Mouse (Mus musculus): Measurements from ENCODE around the gene Lpcat2. TPM values are rescaled to one million over a fixed set of nuclear protein-coding genes. Genes with fewer than 3 reads are reported as not detected.

Lpcat2 gene
- polyA plus RNA-seq, 1 experiment from 2014 or later, result 4.8 TPM

GRCm38 (mm10) chr8:92834786-92835500 lies 20.2 kb upstream of the Lpcat2 start:
- Histone ChIP-seq H3K4me1 (no peaks in the 10 kb centered on the region), H3K4me3 (no peak overlapping the region), H3K36me3 (no peaks in the 10 kb centered on the region), H3K27ac (no peak overlapping the region), H3K9me3 (replicated peaks) (no peaks in the 10 kb centered on the region), H3K4me2 (no peak overlapping the region), H3K27me3 (replicated peaks) (no peaks in the 10 kb centered on the region), H3K9ac (no peak overlapping the region)
- WGBS (ENCODE audit: insufficient replicate concordance), result 64% methylated on average over 11 of the region's 11 CpGs
- ATAC-seq, result no peak

DNA sequence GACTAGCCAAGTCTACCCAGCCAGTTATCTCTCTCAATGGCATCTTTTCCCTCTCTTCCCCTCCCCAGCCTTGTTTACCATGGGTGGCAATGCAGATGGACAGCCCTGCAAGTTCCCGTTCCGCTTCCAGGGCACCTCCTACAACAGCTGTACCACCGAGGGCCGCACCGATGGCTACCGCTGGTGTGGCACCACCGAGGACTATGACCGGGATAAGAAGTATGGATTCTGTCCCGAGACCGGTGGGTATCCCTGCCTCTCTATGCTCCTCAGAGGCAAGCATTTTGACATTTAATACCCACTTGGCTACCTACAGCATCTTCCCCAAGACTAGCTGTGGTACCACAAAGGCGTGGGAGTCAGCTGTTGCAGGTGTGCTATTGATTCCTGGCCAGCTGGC lies 19.2 kb upstream of the Lpcat2 start:
- Histone ChIP-seq H3K4me2 (no peak overlapping the region), H3K27ac (no peak overlapping the region), H3K27me3 (replicated peaks) (no peaks in the 10 kb centered on the region), H3K36me3 (no peaks in the 10 kb centered on the region), H3K9ac (no peak overlapping the region), H3K4me3 (no peak overlapping the region), H3K9me3 (replicated peaks) (no peaks in the 10 kb centered on the region), H3K4me1 (no peaks in the 10 kb centered on the region)
- WGBS (ENCODE audit: insufficient replicate concordance), result 82% methylated on average over 11 of the region's 11 CpGs
- ATAC-seq, result no peak

DNA sequence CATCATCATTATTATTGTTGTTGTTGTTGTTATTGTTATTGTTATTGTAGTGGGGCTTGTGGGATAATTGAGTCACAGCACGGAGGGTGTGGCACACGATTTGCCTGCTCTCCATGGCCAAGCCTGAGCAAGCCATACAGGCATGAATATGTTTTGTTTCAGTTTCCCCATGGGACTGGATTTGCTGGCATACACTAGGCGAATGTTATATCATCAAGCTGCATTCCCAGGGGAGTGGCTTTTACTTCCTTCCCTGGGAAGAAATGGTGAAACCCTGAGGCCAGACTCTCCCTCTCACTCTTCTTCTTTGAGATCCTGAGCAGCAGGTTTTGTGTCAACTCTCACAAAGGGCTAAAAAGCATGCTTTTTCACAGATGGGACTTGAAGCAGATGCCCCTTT lies 16.5 kb upstream of the Lpcat2 start:
- Histone ChIP-seq H3K4me3 (no peak overlapping the region), H3K9me3 (replicated peaks) (no peaks in the 10 kb centered on the region), H3K4me2 (no peak overlapping the region), H3K4me1 (no peaks in the 10 kb centered on the region), H3K27ac (no peak overlapping the region), H3K9ac (no peak overlapping the region), H3K27me3 (replicated peaks) (no peaks in the 10 kb centered on the region), H3K36me3 (no peaks in the 10 kb centered on the region)
- ATAC-seq, result no peak
- 71% methylated on average over 3 of the region's 3 CpGs for WGBS (ENCODE audit: insufficient replicate concordance)

DNA sequence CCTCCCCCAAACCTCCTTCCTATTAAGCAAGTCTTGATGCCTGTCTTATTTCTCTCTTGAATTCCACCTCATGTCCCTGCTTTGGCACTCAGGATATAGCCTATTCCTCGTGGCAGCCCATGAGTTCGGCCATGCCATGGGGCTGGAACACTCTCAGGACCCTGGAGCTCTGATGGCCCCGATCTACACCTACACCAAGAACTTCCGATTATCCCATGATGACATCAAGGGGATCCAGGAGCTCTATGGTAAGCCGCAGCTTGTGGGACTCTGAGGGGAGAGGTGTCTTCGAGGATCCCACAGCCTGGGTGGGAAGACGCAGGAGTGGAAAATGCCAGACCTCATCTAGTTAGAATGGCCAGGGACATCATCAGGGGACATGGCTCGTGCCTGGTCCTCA lies 16.0 kb upstream of the Lpcat2 start:
- H3K36me3 ChIP-seq, result no peaks in the 10 kb centered on the region
- no peak overlapping the region for H3K4me3 ChIP-seq
- H3K27me3 ChIP-seq (replicated peaks), result no peaks in the 10 kb centered on the region
- H3K4me2 ChIP-seq, result no peak overlapping the region
- no peak overlapping the region for H3K27ac ChIP-seq
- no peak overlapping the region for H3K9ac ChIP-seq
- no peaks in the 10 kb centered on the region for H3K9me3 ChIP-seq (replicated peaks)
- WGBS (ENCODE audit: insufficient replicate concordance), result 74% methylated on average over 8 of the region's 8 CpGs
- ATAC-seq, result no peak
- no peaks in the 10 kb centered on the region for H3K4me1 ChIP-seq

DNA sequence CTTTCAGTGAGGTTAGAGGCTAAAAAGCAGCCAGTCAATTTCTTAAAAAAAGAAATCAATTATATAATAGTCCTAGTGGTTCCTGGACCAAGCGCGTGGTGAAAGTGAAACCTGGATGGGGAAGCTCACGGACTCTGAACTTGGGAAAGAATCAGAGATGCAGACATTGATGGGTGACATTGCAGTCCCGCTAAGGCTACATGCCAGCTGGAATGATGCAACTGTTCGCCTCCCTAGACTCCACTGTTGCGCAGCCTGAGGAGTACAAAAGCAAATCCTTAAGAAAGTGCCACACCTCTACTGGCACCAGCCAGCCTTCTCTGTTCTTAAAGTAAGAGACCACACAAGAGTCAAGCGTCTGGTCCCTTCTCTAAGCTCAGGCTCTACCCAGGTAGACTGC lies 15.3 kb upstream of the Lpcat2 start:
- WGBS (ENCODE audit: insufficient replicate concordance), result 77% methylated on average over 7 of the region's 7 CpGs
- Histone ChIP-seq H3K9ac (no peak overlapping the region), H3K27ac (no peak overlapping the region), H3K9me3 (replicated peaks) (no peaks in the 10 kb centered on the region), H3K4me3 (no peak overlapping the region), H3K36me3 (no peaks in the 10 kb centered on the region), H3K4me1 (no peaks in the 10 kb centered on the region), H3K27me3 (replicated peaks) (no peaks in the 10 kb centered on the region), H3K4me2 (no peak overlapping the region)
- ATAC-seq, result no peak

DNA sequence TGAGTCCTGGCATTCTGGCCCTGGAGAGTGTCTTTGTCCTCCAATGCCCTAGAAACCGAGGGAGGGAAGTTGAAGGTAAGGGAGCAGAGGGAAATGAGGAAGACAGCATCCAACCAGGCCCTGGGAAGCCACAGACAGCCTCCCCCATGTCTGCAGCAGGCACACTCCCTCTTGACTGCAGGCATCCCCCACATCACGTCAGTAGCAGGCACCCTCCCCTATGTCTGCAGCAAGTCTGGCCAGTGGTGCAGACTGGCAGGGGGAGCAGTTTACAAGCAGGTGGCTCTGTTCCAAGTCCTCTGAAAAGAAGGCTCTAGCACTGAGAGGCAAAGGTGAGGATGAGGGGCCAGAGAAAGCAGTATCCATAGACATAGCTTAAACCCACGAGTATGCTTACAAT lies 8.5 kb upstream of the Lpcat2 start:
- Histone ChIP-seq H3K36me3 (no peaks in the 10 kb centered on the region), H3K4me1 (peaks cover 5% of the 10 kb centered on the region; the same call in 1 of the 2 replicates), H3K27me3 (replicated peaks) (no peaks in the 10 kb centered on the region), H3K4me3 (no peak overlapping the region), H3K27ac (peak overlapping the region; percentile 32; the same call in 1 of the 2 replicates), H3K9me3 (replicated peaks) (no peaks in the 10 kb centered on the region), H3K9ac (no peak overlapping the region), H3K4me2 (no peak overlapping the region)
- ATAC-seq, result no peak
- WGBS (ENCODE audit: insufficient replicate concordance), result 6% methylated on average over 3 of the region's 3 CpGs

DNA sequence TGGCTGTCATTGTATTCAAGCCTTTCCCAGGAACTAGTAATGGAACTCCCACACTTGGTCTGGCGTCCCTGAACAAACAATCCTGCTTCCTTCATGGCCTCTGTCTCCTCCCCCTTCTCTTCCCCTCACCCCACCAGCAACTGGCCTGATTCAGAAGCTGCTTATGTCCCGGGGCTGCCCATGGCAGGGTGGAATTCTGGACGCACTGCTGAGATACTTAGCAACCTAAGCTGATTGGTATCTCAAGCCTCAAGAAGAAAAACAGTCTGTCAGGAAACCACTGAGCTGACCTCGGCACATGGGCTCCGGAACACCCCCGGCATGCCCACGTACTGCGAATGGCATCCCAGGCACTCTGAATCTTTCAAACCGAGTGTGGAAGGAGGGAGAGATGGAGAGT lies 7.8 kb upstream of the Lpcat2 start:
- Histone ChIP-seq H3K9me3 (replicated peaks) (no peaks in the 10 kb centered on the region), H3K9ac (no peak overlapping the region), H3K27ac (peak overlapping the region; percentile 32; the same call in 1 of the 2 replicates), H3K36me3 (no peaks in the 10 kb centered on the region), H3K4me3 (no peak overlapping the region), H3K4me1 (peaks cover 5% of the 10 kb centered on the region; the same call in 1 of the 2 replicates), H3K4me2 (peak overlapping the region; percentile 18; the same call in 1 of the 2 replicates), H3K27me3 (replicated peaks) (no peaks in the 10 kb centered on the region)
- ATAC-seq, result no peak
- 18% methylated on average over 9 of the region's 9 CpGs for WGBS (ENCODE audit: insufficient replicate concordance)

DNA sequence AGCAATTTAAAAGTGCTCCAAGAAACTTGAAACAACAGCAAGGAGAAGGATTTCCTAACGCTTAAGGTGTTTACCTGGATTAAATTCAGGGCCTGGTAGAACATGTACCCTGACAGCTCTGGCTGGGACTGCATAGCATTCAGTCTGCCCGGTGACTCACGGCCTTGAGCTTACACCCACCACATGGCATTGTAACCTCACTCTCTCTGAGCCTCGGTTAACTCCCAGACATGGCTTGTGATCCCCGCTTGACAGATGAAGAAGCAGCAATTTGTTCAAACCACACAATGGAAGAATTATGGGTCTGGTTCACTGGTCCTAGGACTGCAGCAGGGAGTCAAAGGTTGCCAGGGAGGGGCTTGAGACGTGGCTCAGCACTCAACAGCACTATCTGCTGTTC lies 5.9 kb upstream of the Lpcat2 start:
- ATAC-seq, result no peak

DNA sequence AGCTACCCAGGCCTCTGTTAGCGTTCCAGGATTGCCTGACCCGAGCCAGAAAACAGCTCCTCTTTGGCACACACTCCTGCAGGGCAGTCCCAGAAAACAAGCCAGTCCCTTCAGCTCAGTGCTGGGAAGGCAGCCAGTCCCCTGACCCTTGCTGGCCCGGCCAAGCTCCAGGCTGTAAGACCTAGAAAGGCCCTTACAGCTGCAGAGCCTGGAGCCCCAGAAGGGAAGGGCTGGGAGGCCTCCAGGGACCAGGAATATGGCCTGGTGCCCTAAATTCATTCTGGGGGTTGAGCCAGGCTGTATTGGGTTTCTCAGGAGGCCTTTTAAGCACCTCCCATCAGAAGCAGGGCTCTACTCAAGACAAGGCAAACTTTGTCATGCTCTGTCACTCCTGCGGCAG lies 4.9 kb upstream of the Lpcat2 start:
- H3K4me1 ChIP-seq, result peaks cover 9% of the 10 kb centered on the region; the same call in 1 of the 2 replicates
- H3K36me3 ChIP-seq, result no peaks in the 10 kb centered on the region
- H3K27ac ChIP-seq, result no peak overlapping the region
- ATAC-seq, result no peak
- H3K4me3 ChIP-seq, result no peak overlapping the region
- H3K9ac ChIP-seq, result no peak overlapping the region
- peaks cover 21% of the 10 kb centered on the region for H3K27me3 ChIP-seq (replicated peaks)
- WGBS (ENCODE audit: insufficient replicate concordance), result 67% methylated on average over 4 of the region's 4 CpGs
- no peaks in the 10 kb centered on the region for H3K9me3 ChIP-seq (replicated peaks)
- no peak overlapping the region for H3K4me2 ChIP-seq

More for the DNA sequence above, 5.9 kb upstream of the Lpcat2 start:
- Histone ChIP-seq H3K4me1 (peaks cover 5% of the 10 kb centered on the region; the same call in 1 of the 2 replicates), H3K4me3 (no peak overlapping the region), H3K27me3 (replicated peaks) (peaks cover 11% of the 10 kb centered on the region), H3K9me3 (replicated peaks) (no peaks in the 10 kb centered on the region), H3K27ac (no peak overlapping the region), H3K9ac (no peak overlapping the region), H3K4me2 (no peak overlapping the region), H3K36me3 (no peaks in the 10 kb centered on the region)
- WGBS (ENCODE audit: insufficient replicate concordance), result 49% methylated on average over 6 of the region's 6 CpGs

DNA sequence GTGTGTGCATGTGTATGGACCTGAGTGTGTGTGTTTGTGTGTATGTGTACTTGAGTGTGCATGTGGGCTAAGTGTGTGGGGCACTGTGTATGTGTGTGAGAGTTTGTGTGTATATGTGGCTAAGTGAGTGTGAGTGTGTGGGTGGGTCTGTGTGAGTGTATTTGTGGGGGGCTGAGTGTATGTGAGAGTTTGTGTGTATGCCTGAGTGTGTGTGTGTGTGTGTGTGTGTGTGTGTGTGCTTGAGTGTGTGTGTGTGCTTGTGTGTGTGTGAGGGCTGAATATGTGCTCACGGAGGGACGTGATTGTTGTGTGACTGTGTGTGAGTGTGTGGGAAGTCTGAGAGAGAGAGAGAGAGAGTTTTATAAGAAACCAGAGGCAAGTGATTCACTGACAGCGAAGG lies 3.8 kb upstream of the Lpcat2 start:
- Histone ChIP-seq H3K27ac (no peak overlapping the region), H3K27me3 (replicated peaks) (peaks cover 32% of the 10 kb centered on the region), H3K36me3 (no peaks in the 10 kb centered on the region), H3K4me3 (no peak overlapping the region), H3K4me2 (no peak overlapping the region), H3K9me3 (replicated peaks) (no peaks in the 10 kb centered on the region), H3K9ac (no peak overlapping the region), H3K4me1 (peaks cover 18% of the 10 kb centered on the region; the same call in 1 of the 2 replicates)
- WGBS (ENCODE audit: insufficient replicate concordance), result 78% methylated on average over 3 of the region's 3 CpGs
- no peak for ATAC-seq

- Histone ChIP-seq H3K4me2 (no peak overlapping the region), H3K36me3 (no peaks in the 10 kb centered on the region), H3K4me3 (no peak overlapping the region), H3K9ac (no peak overlapping the region), H3K4me1 (peaks cover 13% of the 10 kb centered on the region; the same call in 1 of the 2 replicates), H3K9me3 (replicated peaks) (no peaks in the 10 kb centered on the region), H3K27ac (no peak overlapping the region), H3K27me3 (replicated peaks) (peaks cover 35% of the 10 kb centered on the region)
- no peak for ATAC-seq
- WGBS (ENCODE audit: insufficient replicate concordance), result 38% methylated on average over 18 of the region's 18 CpGs
Measured at GRCm38 (mm10) chr8:92853188-92853983, 1.8 kb upstream of the Lpcat2 start.

DNA sequence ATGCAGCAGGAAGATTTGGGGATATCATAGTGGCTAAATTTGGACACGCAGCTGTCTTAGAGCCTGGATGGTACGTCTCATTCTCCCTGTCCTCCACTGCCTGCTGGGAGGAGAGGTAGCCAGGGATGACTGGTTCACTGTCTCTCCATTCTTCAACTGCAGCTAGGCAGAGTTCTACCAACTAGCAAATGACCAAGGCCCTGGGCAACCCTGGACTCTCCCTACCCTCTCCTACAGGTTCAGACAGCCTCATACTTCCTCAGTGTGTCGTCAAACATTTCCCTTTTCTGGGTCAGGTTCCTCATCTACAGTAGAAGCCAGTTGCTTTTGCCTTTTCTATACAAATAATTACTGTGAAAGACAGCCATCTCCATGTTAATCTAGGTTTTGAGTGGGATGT lies 466 bp upstream of the Lpcat2 start:
- 54% methylated on average over 3 of the region's 3 CpGs for WGBS (ENCODE audit: insufficient replicate concordance)
- no peak overlapping the region for H3K27ac ChIP-seq
- no peak for ATAC-seq
- peak overlapping the region; percentile 75 for H3K4me2 ChIP-seq
- peaks cover 35% of the 10 kb centered on the region for H3K27me3 ChIP-seq (replicated peaks)
- H3K36me3 ChIP-seq, result no peaks in the 10 kb centered on the region
- no peaks in the 10 kb centered on the region for H3K9me3 ChIP-seq (replicated peaks)
- H3K4me1 ChIP-seq, result peaks cover 13% of the 10 kb centered on the region; the same call in 1 of the 2 replicates
- H3K4me3 ChIP-seq, result no peak overlapping the region
- no peak overlapping the region for H3K9ac ChIP-seq
